Mouse (Mus musculus) liver, adult 2 months (tissue): Measurements from ENCODE around the gene Tgfbi.

Experiments used
- CTCF ChIP-seq: fragments of 200-500 bp; IDR thresholded peaks from 2 replicates; pipeline ENCODE4 v1.5.1; 2011; ENCODE audit warnings: low read depth, low read length, control low read depth
- POLR2A ChIP-seq: fragments of 200-500 bp; IDR thresholded peaks from 2 replicates; pipeline ENCODE4 v1.6.1; 2011; ENCODE audit warnings: low read length, control low read depth; ENCODE audit not compliant: insufficient read depth; ENCODE audit errors: extremely low read depth

- TF ChIP-seq POLR2A (no peak), CTCF (no peak)
Observed at GRCm38 (mm10) chr13:56591191-56591590, 18.1 kb upstream of the Tgfbi start.
